Mouse (Mus musculus): Measurements from ENCODE around the gene Ptprd. TPM values are rescaled to one million over a fixed set of nuclear protein-coding genes. Genes with fewer than 3 reads are reported as not detected.

Gene Ptprd
- polyA plus RNA-seq, 1 experiment: 1.2 TPM

DNA sequence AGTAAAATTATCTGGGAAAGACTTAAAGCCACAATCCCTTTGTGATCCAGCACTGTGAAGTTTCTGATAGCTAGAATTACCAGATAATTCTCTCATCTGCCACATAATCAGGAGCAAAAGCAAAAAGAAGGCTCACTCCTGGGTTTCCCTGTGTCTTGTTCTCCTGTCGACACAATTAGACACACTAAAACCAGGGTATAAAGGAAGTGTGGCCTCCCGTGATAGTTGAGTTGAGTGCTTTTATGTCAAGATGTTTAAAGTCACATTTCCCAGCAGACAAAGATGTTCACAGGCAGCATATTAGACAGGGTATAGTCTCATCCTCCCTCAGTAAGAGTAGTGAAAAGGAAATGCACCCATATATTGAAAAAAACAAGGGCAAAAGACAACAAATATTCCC, 1801.7 kb downstream of the Ptprd start:
- TF ChIP-seq MAX (IDR thresholded peaks at IDR 0.05): no peak
- no peak for TF ChIP-seq CEBPB (IDR thresholded peaks at IDR 0.05; ENCODE audit: low read depth)
- TF ChIP-seq CTCF (IDR thresholded peaks at IDR 0.05; ENCODE audit: control insufficient read depth, insufficient read depth, insufficient read length): no peak
- TF ChIP-seq MYOG (IDR thresholded peaks at IDR 0.05; ENCODE audit: control insufficient read depth, extremely low read depth, insufficient read length): no peak
- no peak for TF ChIP-seq FOSL1 (IDR thresholded peaks at IDR 0.05; ENCODE audit: insufficient read depth, low read length, poor library complexity, severe bottlenecking)
- TF ChIP-seq USF1 (IDR thresholded peaks at IDR 0.05; ENCODE audit: low read depth): no peak
- TF ChIP-seq MYOD1 (IDR thresholded peaks at IDR 0.05; ENCODE audit: control insufficient read depth, insufficient read length, low read depth): no peak

GRCm38 (mm10) chr4:76409159-76409558, 1802.6 kb downstream of the Ptprd start:
- no peak for TF ChIP-seq USF1 (IDR thresholded peaks at IDR 0.05; ENCODE audit: low read depth)
- Histone ChIP-seq H3K36me3 (ENCODE audit: control insufficient read depth, insufficient read depth) (no peaks in the 10 kb centered on the region), H3K79me2 (ENCODE audit: control insufficient read depth, insufficient read depth) (no peaks in the 10 kb centered on the region), H3K27me3 (ENCODE audit: control insufficient read depth, insufficient read depth, insufficient read length) (no peaks in the 10 kb centered on the region), H3K4me3 (ENCODE audit: insufficient read depth, poor library complexity, severe bottlenecking) (no peak overlapping the region), H3K79me3 (ENCODE audit: low read depth) (no peaks in the 10 kb centered on the region), H3ac (ENCODE audit: control insufficient read depth, insufficient read length, low read depth) (no peak overlapping the region)

More for the DNA sequence above, 1801.7 kb downstream of the Ptprd start:
- Histone ChIP-seq H3K4me3 (ENCODE audit: insufficient read depth, poor library complexity, severe bottlenecking) (no peak overlapping the region), H3K79me2 (ENCODE audit: control insufficient read depth, insufficient read depth) (no peaks in the 10 kb centered on the region), H3ac (ENCODE audit: control insufficient read depth, insufficient read length, low read depth) (no peak overlapping the region), H3K27me3 (ENCODE audit: control insufficient read depth, insufficient read depth, insufficient read length) (no peaks in the 10 kb centered on the region), H3K36me3 (ENCODE audit: control insufficient read depth, insufficient read depth) (no peaks in the 10 kb centered on the region), H3K79me3 (ENCODE audit: low read depth) (no peaks in the 10 kb centered on the region)

DNA sequence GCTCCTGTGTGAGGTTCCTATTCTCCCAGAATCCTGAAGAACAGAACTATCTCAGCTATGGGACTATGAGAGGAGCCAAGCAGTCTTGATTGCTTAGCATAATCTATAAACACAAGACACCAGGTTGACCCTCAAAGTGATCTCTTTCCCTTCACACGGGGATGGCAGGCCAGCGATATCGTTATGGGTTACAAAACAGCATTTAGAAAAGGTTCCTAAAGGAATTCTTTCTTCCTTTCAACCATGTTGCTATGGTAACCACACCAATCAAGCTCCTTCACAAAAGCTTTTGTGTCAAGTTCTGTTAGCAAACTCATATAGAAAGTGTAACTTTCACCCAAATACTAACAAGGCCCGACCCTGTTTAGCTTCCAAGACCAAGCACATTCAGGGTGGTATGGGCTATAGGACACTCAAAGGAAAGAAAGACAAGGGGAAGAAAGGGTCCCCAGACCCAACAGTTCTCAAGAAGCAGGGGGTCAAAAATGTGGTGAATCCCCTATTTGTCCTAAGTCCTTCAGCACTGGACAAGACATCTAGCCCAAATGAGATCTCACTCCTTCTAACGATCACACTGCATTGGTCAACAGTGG, 1805.8 kb downstream of the Ptprd start:
- H3K79me2 ChIP-seq (ENCODE audit: control insufficient read depth, insufficient read depth): no peaks in the 10 kb centered on the region
- TF ChIP-seq FOSL1 (IDR thresholded peaks at IDR 0.05; ENCODE audit: insufficient read depth, low read length, poor library complexity, severe bottlenecking): no peak
- TF ChIP-seq MAX (IDR thresholded peaks at IDR 0.05): no peak
- TF ChIP-seq CEBPB (IDR thresholded peaks at IDR 0.05; ENCODE audit: low read depth): no peak
- no peak for TF ChIP-seq MYOD1 (IDR thresholded peaks at IDR 0.05; ENCODE audit: control insufficient read depth, insufficient read length, low read depth)
- H3K27me3 ChIP-seq (ENCODE audit: control insufficient read depth, insufficient read depth, insufficient read length): no peaks in the 10 kb centered on the region
- H3K36me3 ChIP-seq (ENCODE audit: control insufficient read depth, insufficient read depth): no peaks in the 10 kb centered on the region
- H3ac ChIP-seq (ENCODE audit: control insufficient read depth, insufficient read length, low read depth): no peak overlapping the region
- no peak overlapping the region for H3K4me3 ChIP-seq (ENCODE audit: insufficient read depth, poor library complexity, severe bottlenecking)
- no peaks in the 10 kb centered on the region for H3K79me3 ChIP-seq (ENCODE audit: low read depth)

GRCm38 (mm10) chr4:76403219-76403618, 1808.5 kb downstream of the Ptprd start:
- Histone ChIP-seq H3K79me3 (ENCODE audit: low read depth) (no peaks in the 10 kb centered on the region), H3K79me2 (ENCODE audit: control insufficient read depth, insufficient read depth) (no peaks in the 10 kb centered on the region)
- TF ChIP-seq MAX (IDR thresholded peaks at IDR 0.05) (no peak), CTCF (IDR thresholded peaks at IDR 0.05; ENCODE audit: control insufficient read depth, insufficient read depth, insufficient read length) (no peak), USF1 (IDR thresholded peaks at IDR 0.05; ENCODE audit: low read depth) (no peak), MYOG (IDR thresholded peaks at IDR 0.05; ENCODE audit: control insufficient read depth, extremely low read depth, insufficient read length) (no peak), FOSL1 (IDR thresholded peaks at IDR 0.05; ENCODE audit: insufficient read depth, low read length, poor library complexity, severe bottlenecking) (no peak), CEBPB (IDR thresholded peaks at IDR 0.05; ENCODE audit: low read depth) (no peak), MYOD1 (IDR thresholded peaks at IDR 0.05; ENCODE audit: control insufficient read depth, insufficient read length, low read depth) (no peak)

GRCm38 (mm10) chr4:76387887-76388286, 1823.9 kb downstream of the Ptprd start:
- Histone ChIP-seq H3K36me3 (ENCODE audit: control insufficient read depth, insufficient read depth) (no peaks in the 10 kb centered on the region), H3K79me2 (ENCODE audit: control insufficient read depth, insufficient read depth) (no peaks in the 10 kb centered on the region), H3K4me3 (ENCODE audit: insufficient read depth, poor library complexity, severe bottlenecking) (no peak overlapping the region), H3K79me3 (ENCODE audit: low read depth) (no peaks in the 10 kb centered on the region), H3ac (ENCODE audit: control insufficient read depth, insufficient read length, low read depth) (no peak overlapping the region), H3K27me3 (ENCODE audit: control insufficient read depth, insufficient read depth, insufficient read length) (no peaks in the 10 kb centered on the region)
- TF ChIP-seq CEBPB (IDR thresholded peaks at IDR 0.05; ENCODE audit: low read depth) (no peak), USF1 (IDR thresholded peaks at IDR 0.05; ENCODE audit: low read depth) (no peak), MAX (IDR thresholded peaks at IDR 0.05) (no peak), MYOD1 (IDR thresholded peaks at IDR 0.05; ENCODE audit: control insufficient read depth, insufficient read length, low read depth) (no peak)

More at GRCm38 (mm10) chr4:76403219-76403618, 1808.5 kb downstream of the Ptprd start:
- Histone ChIP-seq H3K4me3 (ENCODE audit: insufficient read depth, poor library complexity, severe bottlenecking) (no peak overlapping the region), H3K36me3 (ENCODE audit: control insufficient read depth, insufficient read depth) (no peaks in the 10 kb centered on the region), H3K27me3 (ENCODE audit: control insufficient read depth, insufficient read depth, insufficient read length) (no peaks in the 10 kb centered on the region), H3ac (ENCODE audit: control insufficient read depth, insufficient read length, low read depth) (no peak overlapping the region)

DNA sequence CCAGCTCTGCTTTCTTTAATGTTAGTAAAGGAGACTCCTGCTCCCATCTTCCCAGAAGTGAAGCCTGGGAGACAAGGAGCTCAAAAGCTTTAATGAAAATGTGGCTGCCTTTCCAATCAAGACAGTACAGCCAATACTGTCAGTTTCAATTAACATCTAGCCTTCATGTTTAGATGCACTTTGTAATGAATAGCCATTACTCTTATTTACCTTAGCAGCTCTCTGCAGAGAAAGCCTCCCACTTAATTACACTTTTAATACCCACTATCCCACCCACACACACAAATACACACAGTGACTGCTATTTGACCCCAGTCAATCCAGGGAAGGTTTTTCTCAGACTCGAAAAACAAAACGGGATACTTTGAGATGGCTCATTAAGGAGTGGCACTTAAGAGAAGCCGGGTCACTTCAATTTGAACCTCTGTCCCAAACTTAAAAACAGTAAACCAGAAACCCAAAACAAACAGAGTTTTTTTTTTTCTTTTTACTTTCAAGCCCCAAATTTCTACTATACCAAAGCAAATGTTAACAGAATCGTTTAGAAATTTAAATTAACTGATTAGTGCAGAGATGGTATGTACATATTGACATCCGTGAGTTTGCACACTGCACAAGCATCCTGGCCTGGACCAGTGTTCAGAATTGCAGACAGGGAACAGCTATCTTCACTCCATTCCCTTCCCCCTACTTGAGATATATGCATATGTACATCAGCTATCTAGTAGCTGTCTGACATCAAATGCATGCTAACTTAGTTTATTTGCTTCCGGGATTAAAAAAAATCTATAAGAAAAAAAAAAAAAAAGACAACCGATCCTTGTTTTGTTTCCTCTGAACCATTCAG, 1824.6 kb downstream of the Ptprd start:
- H3K36me3 ChIP-seq (ENCODE audit: control insufficient read depth, insufficient read depth): no peaks in the 10 kb centered on the region
- no peak for TF ChIP-seq FOSL1 (IDR thresholded peaks at IDR 0.05; ENCODE audit: insufficient read depth, low read length, poor library complexity, severe bottlenecking)
- TF ChIP-seq MAX (IDR thresholded peaks at IDR 0.05): no peak
- TF ChIP-seq MYOD1 (IDR thresholded peaks at IDR 0.05; ENCODE audit: control insufficient read depth, insufficient read length, low read depth): no peak
- no peak for TF ChIP-seq CTCF (IDR thresholded peaks at IDR 0.05; ENCODE audit: control insufficient read depth, insufficient read depth, insufficient read length)
- no peak for TF ChIP-seq MYOG (IDR thresholded peaks at IDR 0.05; ENCODE audit: control insufficient read depth, extremely low read depth, insufficient read length)
- no peak for TF ChIP-seq USF1 (IDR thresholded peaks at IDR 0.05; ENCODE audit: low read depth)
- no peak for TF ChIP-seq CEBPB (IDR thresholded peaks at IDR 0.05; ENCODE audit: low read depth)
- H3K79me3 ChIP-seq (ENCODE audit: low read depth): no peaks in the 10 kb centered on the region
- H3ac ChIP-seq (ENCODE audit: control insufficient read depth, insufficient read length, low read depth): no peak overlapping the region
- H3K27me3 ChIP-seq (ENCODE audit: control insufficient read depth, insufficient read depth, insufficient read length): no peaks in the 10 kb centered on the region
- H3K4me3 ChIP-seq (ENCODE audit: insufficient read depth, poor library complexity, severe bottlenecking): no peak overlapping the region
- no peaks in the 10 kb centered on the region for H3K79me2 ChIP-seq (ENCODE audit: control insufficient read depth, insufficient read depth)
